Mouse (Mus musculus) common myeloid progenitor, adult 5-6 weeks (primary cell): Measurements from ENCODE around the gene Glb1l2. TPM values are rescaled to one million over a fixed set of nuclear protein-coding genes. Genes with fewer than 3 reads are reported as not detected.

Experiments used
- ATAC-seq: replicated peaks from 2 replicates; pipeline ENCODE4 v1.8.0; 2016; ENCODE audit warnings: low read depth, mild to moderate bottlenecking, moderate TSS enrichment, inconsistent platforms; ENCODE audit not compliant: poor library complexity, severe bottlenecking
- total RNA-seq: library from RNA; stranded (forward); fragments of 200-1000, 187-1606 nt; gene quantifications from 2 replicates; pipeline ENCODE4 v1.2.3, GENCODE M21; 2017

Gene Glb1l2
- total RNA-seq = 0.39 TPM in 1 of 2 replicates, not detected in the other

DNA sequence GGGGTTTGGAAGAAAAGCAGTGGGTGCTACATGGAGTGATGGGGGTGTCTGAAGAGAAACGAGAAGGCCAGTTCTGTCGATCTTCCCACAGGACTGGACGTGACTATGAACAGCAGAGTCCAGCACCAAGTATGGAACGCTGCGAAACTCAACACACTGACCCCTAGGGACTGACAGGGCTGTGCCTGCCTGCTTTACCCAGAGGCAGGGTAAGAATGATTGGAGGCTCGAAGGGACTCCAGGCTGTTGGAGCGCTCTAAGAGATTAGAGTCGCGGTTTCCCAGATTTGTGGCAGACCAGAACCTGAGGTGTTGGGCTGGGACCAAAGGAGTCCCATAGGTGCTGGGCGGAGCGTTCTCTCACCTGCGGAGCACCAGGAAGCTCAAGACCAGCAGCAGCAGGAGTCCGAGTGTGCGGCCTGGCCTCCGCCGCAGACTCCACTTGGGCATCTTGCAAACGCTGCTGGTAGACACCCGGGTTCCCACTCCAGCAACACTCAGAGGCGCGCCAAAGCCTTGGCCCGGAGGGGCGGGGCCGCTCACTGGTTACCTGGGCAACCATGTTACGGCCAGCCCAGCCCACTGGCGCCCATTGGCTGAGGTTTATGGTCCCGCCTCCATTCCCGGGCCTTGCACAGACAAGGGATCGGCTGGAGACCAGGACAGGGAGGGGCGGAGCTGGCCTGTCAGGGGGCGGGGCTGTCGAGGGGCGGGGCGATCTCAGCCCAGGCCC is at the start of gene Glb1l2:
Gene Glb1l2 (minus strand): TSS at position 534 of the 732 bp plus-strand sequence.
- ATAC-seq = peak; percentile 96

- no peak for ATAC-seq
Observed at GRCm38 (mm10) chr9:26831089-26831488, 24.8 kb upstream of the Glb1l2 start.

GRCm38 (mm10) chr9:26819942-26820341 is 13.7 kb upstream of the Glb1l2 start:
- ATAC-seq = no peak

- peak; percentile 35 for ATAC-seq
Observed at GRCm38 (mm10) chr9:26808735-26809134, 2.5 kb upstream of the Glb1l2 start.

DNA sequence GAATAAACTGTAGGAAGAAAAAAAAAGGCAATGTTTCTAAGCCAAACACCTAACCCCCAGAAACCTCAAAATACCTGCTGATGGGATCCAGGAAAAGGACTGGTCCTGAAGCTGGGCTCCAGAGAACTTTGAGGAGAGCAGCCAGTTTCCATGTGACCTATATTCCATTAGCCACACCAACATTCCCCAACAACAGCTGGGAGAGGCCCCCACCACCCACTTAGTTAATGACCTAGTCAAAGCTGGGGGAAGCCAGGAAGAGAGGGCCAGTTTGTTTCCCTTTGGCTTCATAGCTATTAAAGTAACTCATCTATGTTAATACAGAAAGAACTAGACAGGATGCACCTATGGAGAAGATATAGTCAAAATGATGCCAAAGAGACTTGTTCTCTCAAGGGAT is 1.9 kb downstream of the Glb1l2 start:
- ATAC-seq = no peak

- no peak for ATAC-seq
Observed at GRCm38 (mm10) chr9:26800357-26800756, 5.9 kb downstream of the Glb1l2 start.

GRCm38 (mm10) chr9:26798731-26799130 is 7.5 kb downstream of the Glb1l2 start:
- ATAC-seq = no peak

DNA sequence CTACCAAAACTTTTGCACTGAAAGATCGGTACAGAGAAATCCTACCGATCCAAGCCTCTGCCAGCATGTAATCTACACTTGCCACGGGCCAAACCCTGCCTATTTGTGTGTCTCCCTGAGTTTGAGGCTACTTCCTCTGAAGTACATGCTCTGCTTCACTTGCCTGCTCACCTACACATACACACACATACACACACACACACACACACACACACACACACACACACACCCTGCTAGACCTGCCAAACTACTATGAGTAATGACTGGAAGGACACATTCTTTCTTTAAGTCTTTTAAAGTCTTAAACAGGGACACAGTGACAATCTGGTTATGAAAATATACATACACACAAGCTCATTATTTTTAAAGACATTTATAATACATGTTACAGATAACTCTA is 8.1 kb downstream of the Glb1l2 start:
- no peak for ATAC-seq

DNA sequence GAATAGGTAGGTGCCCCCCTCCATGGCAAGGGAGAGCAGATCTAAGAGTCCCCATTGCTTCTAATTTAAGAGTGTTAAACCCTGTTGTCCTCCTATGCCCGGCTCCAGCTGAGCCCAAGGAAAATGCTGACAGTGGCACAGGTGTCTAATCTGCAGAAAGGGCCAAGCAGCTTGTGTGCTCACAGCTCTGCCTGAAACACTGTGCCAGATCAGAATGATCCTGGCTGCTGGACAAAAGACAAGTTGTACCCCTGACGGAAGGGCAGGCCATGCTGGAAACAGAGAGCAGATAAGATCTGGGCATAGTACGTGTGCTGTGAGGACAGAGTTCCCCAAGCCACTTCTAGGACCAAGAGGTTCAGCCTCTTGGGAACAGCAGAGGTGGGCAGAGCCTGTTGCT is 13.4 kb downstream of the Glb1l2 start:
- ATAC-seq = no peak

DNA sequence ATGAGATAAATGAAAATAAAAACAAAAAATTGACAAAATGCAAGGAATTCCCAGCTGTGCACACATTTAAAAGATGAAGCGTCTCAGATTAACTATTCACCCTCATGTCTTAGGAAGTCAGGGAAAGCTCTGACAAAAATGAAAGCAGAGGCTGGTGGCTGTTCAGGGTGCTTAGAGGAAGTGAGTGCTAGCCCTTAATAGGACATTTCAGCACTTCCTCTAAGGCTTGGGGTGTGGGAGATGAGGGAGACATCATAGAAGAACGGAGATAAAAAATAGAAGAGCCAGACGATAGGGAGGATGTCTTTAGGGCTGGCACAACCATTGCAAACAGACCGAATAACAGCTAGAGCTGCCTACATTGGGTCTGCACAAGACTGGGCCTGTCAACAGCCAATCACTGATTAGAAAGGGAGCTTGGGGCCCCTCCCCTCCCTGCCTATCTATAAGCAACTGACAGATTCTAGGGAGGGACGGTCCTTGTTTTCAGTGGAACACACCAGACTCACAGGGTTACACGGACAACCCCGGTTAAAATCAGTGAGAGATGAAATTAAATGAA is 22.8 kb downstream of the Glb1l2 start:
- ATAC-seq = peak; percentile 85

DNA sequence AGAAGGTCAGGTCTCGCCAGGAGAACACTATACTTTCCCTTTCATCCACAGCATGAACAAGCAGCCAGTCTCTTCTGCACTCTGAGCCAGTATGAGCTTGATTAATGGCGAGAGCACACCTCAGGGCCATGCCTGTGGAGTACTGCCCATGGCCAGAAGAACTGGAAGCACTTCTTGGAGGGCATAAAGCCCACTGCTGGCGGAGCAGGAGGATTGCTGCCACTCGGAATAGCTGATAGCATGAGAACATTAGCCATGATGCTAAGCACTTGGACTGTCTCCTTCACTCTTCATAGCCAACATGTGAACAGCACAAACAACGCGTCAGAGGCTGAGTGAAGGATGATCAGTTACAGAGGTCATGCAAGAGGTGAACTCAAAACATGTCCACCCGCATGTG is 27.8 kb downstream of the Glb1l2 start:
- no peak for ATAC-seq

DNA sequence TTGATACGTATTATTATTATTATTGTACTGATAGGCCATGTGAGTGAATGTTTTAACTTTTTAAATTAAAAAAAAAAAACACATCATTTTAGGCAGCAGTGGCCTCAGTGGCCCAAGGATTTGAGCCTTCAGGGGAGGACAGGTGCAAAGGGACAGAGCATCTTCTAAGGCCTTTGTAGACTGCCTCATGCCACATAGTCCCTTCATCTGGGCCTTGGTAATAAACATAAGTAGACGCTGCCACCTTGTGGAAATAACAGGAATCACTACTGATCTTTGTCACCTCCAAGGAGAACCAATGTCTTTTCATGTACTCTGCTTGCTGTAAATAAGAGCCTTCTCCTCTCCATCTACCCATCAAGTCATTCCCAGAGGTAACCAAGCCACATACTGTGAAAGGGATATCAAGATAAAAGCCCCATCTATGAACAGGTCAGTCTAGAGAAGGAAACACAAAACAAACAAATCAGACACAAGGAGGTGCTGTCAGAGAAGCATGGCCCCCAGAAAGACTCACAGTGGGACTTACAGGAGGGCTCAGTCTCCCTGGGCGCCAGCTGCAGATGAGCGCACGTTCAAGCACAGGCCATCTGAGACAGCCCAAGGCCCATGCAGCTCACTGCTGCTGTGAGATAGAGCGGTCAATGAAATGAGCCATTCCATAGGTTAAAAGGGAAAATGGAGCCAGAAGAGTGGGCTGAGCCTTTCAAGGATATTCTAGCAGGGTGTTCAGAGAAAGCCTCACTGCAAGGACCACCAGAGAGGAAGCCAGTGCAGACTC is 30.0 kb downstream of the Glb1l2 start:
- peak; percentile 75; the same call in 1 of the 2 replicates for ATAC-seq

- ATAC-seq = no peak
Observed at GRCm38 (mm10) chr9:26775700-26776099, 30.6 kb downstream of the Glb1l2 start.

- no peak for ATAC-seq
Observed at GRCm38 (mm10) chr9:26768181-26768580, 38.1 kb downstream of the Glb1l2 start.

GRCm38 (mm10) chr9:26762477-26762876 is 43.8 kb downstream of the Glb1l2 start:
- ATAC-seq = no peak

- ATAC-seq = no peak
Observed at GRCm38 (mm10) chr9:26760576-26760975, 45.7 kb downstream of the Glb1l2 start.

GRCm38 (mm10) chr9:26760081-26760480 is 46.2 kb downstream of the Glb1l2 start:
- no peak for ATAC-seq

DNA sequence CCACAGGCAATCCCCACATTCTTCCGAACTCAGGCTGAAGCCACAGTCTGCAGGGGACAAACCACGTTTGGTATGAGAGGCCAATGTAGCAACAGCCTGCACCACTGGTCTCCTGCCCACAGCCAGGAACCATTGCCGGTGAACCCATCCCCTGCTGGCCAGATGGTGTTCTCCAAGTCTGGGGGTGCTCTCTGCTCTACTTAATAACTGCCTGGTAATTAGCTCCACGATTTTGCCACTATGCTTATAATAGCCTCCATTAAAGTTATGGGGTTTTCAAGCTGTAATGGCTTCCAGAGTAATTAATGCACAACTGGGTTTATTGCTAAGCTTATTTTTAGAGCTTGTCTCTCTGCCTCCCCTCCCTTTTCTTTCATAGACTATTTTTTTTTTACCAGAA is 57.4 kb downstream of the Glb1l2 start:
- no peak for ATAC-seq

DNA sequence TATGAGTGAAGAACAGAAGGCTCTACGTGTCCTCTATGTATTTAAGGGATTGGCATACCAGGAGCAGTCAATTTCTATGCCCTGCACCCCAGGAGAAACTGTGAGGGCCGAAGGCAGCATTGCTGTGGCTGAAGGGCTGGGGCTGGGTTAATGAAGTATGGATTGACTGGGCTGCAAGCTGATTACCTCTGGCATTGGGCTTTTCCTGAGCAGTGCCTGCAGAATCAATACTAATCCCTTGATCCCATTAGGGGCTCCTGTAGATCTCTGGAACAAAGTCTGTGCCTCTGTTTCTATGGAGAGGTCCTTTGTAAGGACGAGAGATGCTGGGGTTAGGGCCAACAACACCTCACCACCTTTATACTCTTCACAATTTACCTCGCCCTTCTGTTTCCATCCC is 59.1 kb downstream of the Glb1l2 start:
- no peak for ATAC-seq

GRCm38 (mm10) chr9:26742817-26743216 is 63.5 kb downstream of the Glb1l2 start:
- no peak for ATAC-seq

- ATAC-seq = no peak
Observed at GRCm38 (mm10) chr9:26737116-26737515, 69.2 kb downstream of the Glb1l2 start.
